ENCODE assay signal across 10 mouse cellular contexts in genomic region chr10:62275235-62275634, GRCm38 (mm10). TPM values are rescaled to one million over a fixed set of nuclear protein-coding genes. Genes with fewer than 3 reads are reported as not detected.
DNase-seq lines count a peak whose midpoint lies in the region; ATAC-seq and TF ChIP-seq lines count a peak whose summit lies in the region.
"Had no signal": no experiment of that assay in that cellular context is flagged by ENCODE, and none has a peak within 500 bp of the region (broad histone marks: within the 10 kb centered on the region; RNA-seq: fewer than 3 reads in every experiment).

No protein-coding gene starts in this region.

- intact Hi-C loops in left cerebral cortex, postnatal 4 days (cut with DNase I), result no loop called here

- H3K4me2 ChIP-seq in intestine, postnatal 0 days (replicated peaks; ENCODE audit: low read depth), result no peak overlapping the region
- no peak overlapping the region for H3K4me2 ChIP-seq in intestine, embryonic 16.5 days (ENCODE audit: low read depth, low read length)
- no peak overlapping the region for H3K4me2 ChIP-seq in embryonic facial prominence, embryonic 14.5 days (ENCODE audit: low read depth, low read length)
- H3K4me2 ChIP-seq: embryonic facial prominence, embryonic 15.5 days; stomach, embryonic 15.5 days had no signal

- DNase-seq in adrenal gland, postnatal 4 days (ENCODE audit: low spot score in 2 of 2), result peak; percentile 63 to 74
- peak; percentile 80 for DNase-seq in embryonic facial prominence, embryonic 14.5 days (ENCODE audit: low spot score)
- DNase-seq in hindlimb bud, embryonic 11.5 days (ENCODE audit: extremely low spot score, low read depth, low spot score), result peak; percentile 46
- DNase-seq in left cerebral cortex, postnatal 4 days, result peak; percentile 89
- DNase-seq in ovary, postnatal 14 days (ENCODE audit: low spot score), result peak; percentile 84
- DNase-seq in thymus, postnatal 10 days (ENCODE audit: low spot score in 2 of 2), result peak; percentile 62 to 86

- H3K4me3 ChIP-seq in intestine, postnatal 0 days (ENCODE audit: low read depth, low read length), result no peak overlapping the region
- no peak overlapping the region for H3K4me3 ChIP-seq in intestine, embryonic 16.5 days (ENCODE audit: low read length)
- no peak overlapping the region for H3K4me3 ChIP-seq in embryonic facial prominence, embryonic 14.5 days (ENCODE audit: low read depth, low read length)
- H3K4me3 ChIP-seq: embryonic facial prominence, embryonic 15.5 days; stomach, embryonic 15.5 days had no signal

- H3K9me3 ChIP-seq in intestine, postnatal 0 days (ENCODE audit: control insufficient read depth), result no peaks in the 10 kb centered on the region
- H3K9me3 ChIP-seq in intestine, embryonic 16.5 days (ENCODE audit: control insufficient read depth, low read length), result no peaks in the 10 kb centered on the region
- no peaks in the 10 kb centered on the region for H3K9me3 ChIP-seq in embryonic facial prominence, embryonic 14.5 days (ENCODE audit: control insufficient read depth, low read length)
- H3K9me3 ChIP-seq: embryonic facial prominence, embryonic 15.5 days; stomach, embryonic 15.5 days had no signal

- peak; percentile 92 for TF ChIP-seq CTCF in intestine, postnatal 0 days (IDR thresholded peaks at IDR 0.05; ENCODE audit: low read depth)

- 24% methylated on average over 4 of the region's 4 CpGs for WGBS in intestine, postnatal 0 days
- WGBS in intestine, embryonic 16.5 days, result 37% methylated on average over 4 of the region's 4 CpGs
- WGBS in embryonic facial prominence, embryonic 14.5 days, result 39% methylated on average over 4 of the region's 4 CpGs

- no peaks in the 10 kb centered on the region for H3K4me1 ChIP-seq in intestine, postnatal 0 days (replicated peaks; ENCODE audit: control insufficient read depth, insufficient read depth, low read length)
- no peaks in the 10 kb centered on the region for H3K4me1 ChIP-seq in intestine, embryonic 16.5 days (ENCODE audit: control insufficient read depth, insufficient read depth, low read length)
- no peaks in the 10 kb centered on the region for H3K4me1 ChIP-seq in embryonic facial prominence, embryonic 14.5 days (ENCODE audit: control insufficient read depth, insufficient read depth, low read length)
- H3K4me1 ChIP-seq: embryonic facial prominence, embryonic 15.5 days; stomach, embryonic 15.5 days had no signal

- no peaks in the 10 kb centered on the region for H3K27me3 ChIP-seq in intestine, postnatal 0 days (replicated peaks; ENCODE audit: control insufficient read depth, insufficient read depth, low read length)
- no peaks in the 10 kb centered on the region for H3K27me3 ChIP-seq in intestine, embryonic 16.5 days (replicated peaks; ENCODE audit: control insufficient read depth, insufficient read depth, low read length)
- H3K27me3 ChIP-seq in embryonic facial prominence, embryonic 14.5 days (replicated peaks; ENCODE audit: control insufficient read depth, insufficient read depth, low read length), result no peaks in the 10 kb centered on the region
- H3K27me3 ChIP-seq: embryonic facial prominence, embryonic 15.5 days; stomach, embryonic 15.5 days had no signal

- no peak overlapping the region for H3K27ac ChIP-seq in intestine, postnatal 0 days (ENCODE audit: low read depth, low read length)
- H3K27ac ChIP-seq in intestine, embryonic 16.5 days (ENCODE audit: low read length), result no peak overlapping the region
- no peak overlapping the region for H3K27ac ChIP-seq in embryonic facial prominence, embryonic 14.5 days (replicated peaks; ENCODE audit: low read depth, low read length)
- H3K27ac ChIP-seq: embryonic facial prominence, embryonic 15.5 days; stomach, embryonic 15.5 days had no signal

- no peak overlapping the region for H3K9ac ChIP-seq in intestine, postnatal 0 days (ENCODE audit: low read depth, low read length)
- H3K9ac ChIP-seq in intestine, embryonic 16.5 days (ENCODE audit: low read depth, low read length), result no peak overlapping the region
- H3K9ac ChIP-seq in embryonic facial prominence, embryonic 14.5 days (ENCODE audit: low read depth, low read length), result no peak overlapping the region
- H3K9ac ChIP-seq: embryonic facial prominence, embryonic 15.5 days; stomach, embryonic 15.5 days had no signal

- ATAC-seq in intestine, postnatal 0 days, result no peak
- ATAC-seq in intestine, embryonic 16.5 days, result no peak
- no peak for ATAC-seq in embryonic facial prominence, embryonic 14.5 days (ENCODE audit: low read depth)

- peaks cover 7% of the 10 kb centered on the region; the same call in 1 of the 2 replicates for H3K36me3 ChIP-seq in intestine, postnatal 0 days (ENCODE audit: control insufficient read depth, insufficient read depth)
- H3K36me3 ChIP-seq in intestine, embryonic 16.5 days (ENCODE audit: control insufficient read depth, insufficient read depth, low read length), result peaks cover 7% of the 10 kb centered on the region; the same call in 1 of the 2 replicates
- H3K36me3 ChIP-seq in embryonic facial prominence, embryonic 14.5 days (ENCODE audit: control insufficient read depth, insufficient read depth, low read length), result peaks cover 42% of the 10 kb centered on the region

RNA-seq across cellular contexts. Expression of gene Tacr2, which starts 23.0 kb away (rescaled TPM):
- polyA plus RNA-seq in intestine, postnatal 0 days (2015; fragmentation: Nextera tagmentation; extraction: Ambion mirVana), result 0.31 and 0.90 TPM in 2 replicates
- polyA plus RNA-seq in intestine, embryonic 16.5 days (2015; fragmentation: Nextera tagmentation; extraction: Ambion mirVana), result 0.98 and 1.2 TPM in 2 replicates
- 10 to 100 TPM; 18.6 to 18.7 TPM for total RNA-seq in adrenal gland, postnatal 4 days (2021)
- not detected in 2 replicates for polyA plus RNA-seq in embryonic facial prominence, embryonic 14.5 days (2014; fragmentation: Nextera tagmentation; extraction: Ambion mirVana)
- total RNA-seq in left cerebral cortex, postnatal 4 days (2021), result not detected
- polyA plus RNA-seq: embryonic facial prominence, embryonic 15.5 days had no signal

RNA-seq across cellular contexts. Expression of gene Tspan15, which starts 44.2 kb away (rescaled TPM):
- polyA plus RNA-seq in intestine, postnatal 0 days (2015; fragmentation: Nextera tagmentation; extraction: Ambion mirVana), result 96.8 and 100 TPM in 2 replicates
- 86.3 and 92.1 TPM in 2 replicates for polyA plus RNA-seq in intestine, embryonic 16.5 days (2015; fragmentation: Nextera tagmentation; extraction: Ambion mirVana)
- total RNA-seq in adrenal gland, postnatal 4 days (2021), result 10 to 100 TPM; 29.4 to 37.0 TPM
- polyA plus RNA-seq in embryonic facial prominence, embryonic 14.5 days (2014; fragmentation: Nextera tagmentation; extraction: Ambion mirVana), result 9.5 and 10.3 TPM in 2 replicates
- 1 to 10 TPM; 5.1 to 6.0 TPM for total RNA-seq in left cerebral cortex, postnatal 4 days (2021)
